Mouse (Mus musculus): ENCODE measurements around the gene Crabp2.

DNA sequence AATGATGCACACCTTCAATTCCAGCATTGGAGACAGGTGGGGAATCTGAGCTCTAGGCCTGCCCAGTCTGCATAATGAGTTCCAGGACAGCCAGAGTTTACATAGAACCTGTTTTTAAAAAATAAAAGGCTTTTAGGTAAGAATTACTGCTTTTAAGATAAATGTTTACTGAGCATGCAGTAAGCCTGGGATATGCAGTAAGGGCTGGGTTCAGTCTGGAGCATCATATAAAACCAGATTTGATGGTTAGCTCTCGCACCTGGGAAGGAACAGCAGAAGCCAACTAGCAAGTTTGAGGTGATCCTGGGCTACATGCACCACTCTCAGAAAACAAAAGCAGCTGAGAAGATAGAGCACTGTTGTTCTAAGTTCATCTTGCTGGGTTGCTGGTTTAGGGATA, 29.9 kb upstream of the Crabp2 start:
- TF ChIP-seq CTCF (conservative IDR thresholded peaks at IDR 0.05; ENCODE audit: insufficient read depth, insufficient read length, low read depth, low read length) (no peak), POLR2A (IDR thresholded peaks at IDR 0.05; ENCODE audit: low read depth, low read length) (no peak)

Measured in kidney, adult 2 months (tissue).